Mouse (Mus musculus): ENCODE measurements at regions not wholly inside any gene's neighbourhood (a gene's known extent, or its start where the extent isn't known, plus 50 kb on each side); places are given as distances from the start of the nearest gene placed in this dataset.

- Histone ChIP-seq H3K36me3 (replicated peaks; ENCODE audit: control insufficient read depth, insufficient read depth) (no peaks in the 10 kb centered on the region), H3K9me3 (ENCODE audit: control insufficient read depth, low read length) (no peaks in the 10 kb centered on the region), H3K4me3 (replicated peaks; ENCODE audit: low read length) (no peak overlapping the region), H3K9ac (no peak overlapping the region), H3K4me1 (replicated peaks; ENCODE audit: control insufficient read depth, insufficient read depth, low read length) (no peaks in the 10 kb centered on the region), H3K27ac (no peak overlapping the region), H3K27me3 (ENCODE audit: control insufficient read depth, insufficient read depth, low read length) (no peaks in the 10 kb centered on the region), H3K4me2 (replicated peaks) (no peak overlapping the region)
- ATAC-seq (ENCODE audit: low FRiP score) (no peak), DNase-seq (ENCODE audit: low spot score) (no peak)
- WGBS = 87% methylated on average over 1 of the region's 1 CpGs
These were observed 225.4 kb downstream of the Gm5447 start for GRCm38 (mm10) chr13:31199384-31199783.

GRCm38 (mm10) chr13:31204068-31204467 lies 230.1 kb downstream of the Gm5447 start:
- Histone ChIP-seq H3K4me3 (replicated peaks; ENCODE audit: low read length) (no peak overlapping the region), H3K27me3 (ENCODE audit: control insufficient read depth, insufficient read depth, low read length) (no peaks in the 10 kb centered on the region), H3K27ac (no peak overlapping the region), H3K4me2 (replicated peaks) (no peak overlapping the region), H3K36me3 (replicated peaks; ENCODE audit: control insufficient read depth, insufficient read depth) (no peaks in the 10 kb centered on the region), H3K9me3 (ENCODE audit: control insufficient read depth, low read length) (no peaks in the 10 kb centered on the region), H3K9ac (no peak overlapping the region), H3K4me1 (replicated peaks; ENCODE audit: control insufficient read depth, insufficient read depth, low read length) (no peaks in the 10 kb centered on the region)
- ATAC-seq (ENCODE audit: low FRiP score) (no peak), DNase-seq (ENCODE audit: low spot score) (no peak)
- WGBS = 83% methylated on average over 6 of the region's 6 CpGs

- Histone ChIP-seq H3K27ac (no peak overlapping the region), H3K9ac (no peak overlapping the region), H3K4me1 (replicated peaks; ENCODE audit: control insufficient read depth, insufficient read depth, low read length) (no peaks in the 10 kb centered on the region), H3K36me3 (replicated peaks; ENCODE audit: control insufficient read depth, insufficient read depth) (no peaks in the 10 kb centered on the region), H3K4me3 (replicated peaks; ENCODE audit: low read length) (no peak overlapping the region), H3K27me3 (ENCODE audit: control insufficient read depth, insufficient read depth, low read length) (no peaks in the 10 kb centered on the region), H3K4me2 (replicated peaks) (no peak overlapping the region), H3K9me3 (ENCODE audit: control insufficient read depth, low read length) (no peaks in the 10 kb centered on the region)
- ATAC-seq (ENCODE audit: low FRiP score) (no peak), DNase-seq (ENCODE audit: low spot score) (no peak)
- 43% methylated on average over 5 of the region's 5 CpGs for WGBS
These were observed 232.4 kb downstream of the Gm5447 start for GRCm38 (mm10) chr13:31206381-31206780.

GRCm38 (mm10) chr13:31207709-31208108 lies 233.7 kb downstream of the Gm5447 start:
- no peak overlapping the region for H3K27ac ChIP-seq
- no peak overlapping the region for H3K4me2 ChIP-seq (replicated peaks)
- H3K27me3 ChIP-seq (ENCODE audit: control insufficient read depth, insufficient read depth, low read length) = no peaks in the 10 kb centered on the region
- no peaks in the 10 kb centered on the region for H3K9me3 ChIP-seq (ENCODE audit: control insufficient read depth, low read length)
- DNase-seq (ENCODE audit: low spot score) (peak; percentile 52), ATAC-seq (ENCODE audit: low FRiP score) (no peak)
- no peaks in the 10 kb centered on the region for H3K36me3 ChIP-seq (replicated peaks; ENCODE audit: control insufficient read depth, insufficient read depth)
- no peaks in the 10 kb centered on the region for H3K4me1 ChIP-seq (replicated peaks; ENCODE audit: control insufficient read depth, insufficient read depth, low read length)
- no peak overlapping the region for H3K4me3 ChIP-seq (replicated peaks; ENCODE audit: low read length)
- WGBS = 71% methylated on average over 5 of the region's 5 CpGs
- no peak overlapping the region for H3K9ac ChIP-seq

- no peak for ATAC-seq (ENCODE audit: low FRiP score)
- no peaks in the 10 kb centered on the region for H3K27me3 ChIP-seq (ENCODE audit: control insufficient read depth, insufficient read depth, low read length)
- H3K36me3 ChIP-seq (replicated peaks; ENCODE audit: control insufficient read depth, insufficient read depth) = no peaks in the 10 kb centered on the region
- no peak overlapping the region for H3K4me2 ChIP-seq (replicated peaks)
- H3K4me3 ChIP-seq (replicated peaks; ENCODE audit: low read length) = no peak overlapping the region
- no peaks in the 10 kb centered on the region for H3K9me3 ChIP-seq (ENCODE audit: control insufficient read depth, low read length)
- H3K27ac ChIP-seq = no peak overlapping the region
- H3K9ac ChIP-seq = no peak overlapping the region
- WGBS = 88% methylated on average over 2 of the region's 2 CpGs
- DNase-seq (ENCODE audit: low spot score) = no peak
- H3K4me1 ChIP-seq (replicated peaks; ENCODE audit: control insufficient read depth, insufficient read depth, low read length) = no peaks in the 10 kb centered on the region
These were observed 249.0 kb downstream of the Gm5447 start for GRCm38 (mm10) chr13:31223016-31223415.

GRCm38 (mm10) chr13:31240546-31240945 lies 266.5 kb downstream of the Gm5447 start:
- Histone ChIP-seq H3K4me1 (replicated peaks; ENCODE audit: control insufficient read depth, insufficient read depth, low read length) (no peaks in the 10 kb centered on the region), H3K27ac (no peak overlapping the region), H3K4me3 (replicated peaks; ENCODE audit: low read length) (no peak overlapping the region), H3K9ac (no peak overlapping the region), H3K27me3 (ENCODE audit: control insufficient read depth, insufficient read depth, low read length) (no peaks in the 10 kb centered on the region), H3K36me3 (replicated peaks; ENCODE audit: control insufficient read depth, insufficient read depth) (no peaks in the 10 kb centered on the region), H3K4me2 (replicated peaks) (no peak overlapping the region), H3K9me3 (ENCODE audit: control insufficient read depth, low read length) (no peaks in the 10 kb centered on the region)
- WGBS = 96% methylated on average over 6 of the region's 6 CpGs
- DNase-seq (ENCODE audit: low spot score) (no peak), ATAC-seq (ENCODE audit: low FRiP score) (no peak)

GRCm38 (mm10) chr13:31248996-31249395 lies 275.0 kb downstream of the Gm5447 start:
- WGBS = 97% methylated on average over 3 of the region's 3 CpGs
- DNase-seq (ENCODE audit: low spot score) = no peak

GRCm38 (mm10) chr13:31249525-31249924 lies 275.5 kb downstream of the Gm5447 start:
- Histone ChIP-seq H3K36me3 (replicated peaks; ENCODE audit: control insufficient read depth, insufficient read depth) (no peaks in the 10 kb centered on the region), H3K27me3 (ENCODE audit: control insufficient read depth, insufficient read depth, low read length) (no peaks in the 10 kb centered on the region), H3K4me1 (replicated peaks; ENCODE audit: control insufficient read depth, insufficient read depth, low read length) (no peaks in the 10 kb centered on the region), H3K9ac (no peak overlapping the region), H3K27ac (no peak overlapping the region), H3K9me3 (ENCODE audit: control insufficient read depth, low read length) (no peaks in the 10 kb centered on the region), H3K4me2 (replicated peaks) (no peak overlapping the region), H3K4me3 (replicated peaks; ENCODE audit: low read length) (no peak overlapping the region)
- WGBS = 83% methylated on average over 5 of the region's 5 CpGs
- ATAC-seq (ENCODE audit: low FRiP score) (no peak), DNase-seq (ENCODE audit: low spot score) (no peak)

More at GRCm38 (mm10) chr13:31248996-31249395, 275.0 kb downstream of the Gm5447 start:
- no peaks in the 10 kb centered on the region for H3K9me3 ChIP-seq (ENCODE audit: control insufficient read depth, low read length)
- no peaks in the 10 kb centered on the region for H3K36me3 ChIP-seq (replicated peaks; ENCODE audit: control insufficient read depth, insufficient read depth)
- no peak overlapping the region for H3K9ac ChIP-seq
- no peak overlapping the region for H3K4me2 ChIP-seq (replicated peaks)
- no peak overlapping the region for H3K4me3 ChIP-seq (replicated peaks; ENCODE audit: low read length)
- no peak for ATAC-seq (ENCODE audit: low FRiP score)
- H3K4me1 ChIP-seq (replicated peaks; ENCODE audit: control insufficient read depth, insufficient read depth, low read length) = no peaks in the 10 kb centered on the region
- H3K27me3 ChIP-seq (ENCODE audit: control insufficient read depth, insufficient read depth, low read length) = no peaks in the 10 kb centered on the region
- no peak overlapping the region for H3K27ac ChIP-seq

- no peak for ATAC-seq (ENCODE audit: low FRiP score)
- Histone ChIP-seq H3K4me1 (replicated peaks; ENCODE audit: control insufficient read depth, insufficient read depth, low read length) (no peaks in the 10 kb centered on the region), H3K36me3 (replicated peaks; ENCODE audit: control insufficient read depth, insufficient read depth) (no peaks in the 10 kb centered on the region), H3K9ac (no peak overlapping the region), H3K4me2 (replicated peaks) (no peak overlapping the region), H3K4me3 (replicated peaks; ENCODE audit: low read length) (no peak overlapping the region), H3K27ac (no peak overlapping the region), H3K27me3 (ENCODE audit: control insufficient read depth, insufficient read depth, low read length) (no peaks in the 10 kb centered on the region), H3K9me3 (ENCODE audit: control insufficient read depth, low read length) (no peaks in the 10 kb centered on the region)
- no peak for DNase-seq (ENCODE audit: low spot score)
- 79% methylated on average over 4 of the region's 4 CpGs for WGBS
These were observed 280.0 kb downstream of the Gm5447 start for GRCm38 (mm10) chr13:31254016-31254415.

- no peaks in the 10 kb centered on the region for H3K4me1 ChIP-seq (replicated peaks; ENCODE audit: control insufficient read depth, insufficient read depth, low read length)
- 92% methylated on average over 3 of the region's 3 CpGs for WGBS
- no peaks in the 10 kb centered on the region for H3K9me3 ChIP-seq (ENCODE audit: control insufficient read depth, low read length)
- H3K36me3 ChIP-seq (replicated peaks; ENCODE audit: control insufficient read depth, insufficient read depth) = no peaks in the 10 kb centered on the region
- H3K27ac ChIP-seq = no peak overlapping the region
- H3K27me3 ChIP-seq (ENCODE audit: control insufficient read depth, insufficient read depth, low read length) = no peaks in the 10 kb centered on the region
- no peak overlapping the region for H3K4me2 ChIP-seq (replicated peaks)
- no peak for ATAC-seq (ENCODE audit: low FRiP score)
- H3K4me3 ChIP-seq (replicated peaks; ENCODE audit: low read length) = no peak overlapping the region
- DNase-seq (ENCODE audit: low spot score) = no peak
- no peak overlapping the region for H3K9ac ChIP-seq
These were observed 280.7 kb downstream of the Gm5447 start for GRCm38 (mm10) chr13:31254744-31255143.

Measured in hindbrain, embryonic 14.5 days (tissue).